Mouse (Mus musculus) heart, embryonic 16.5 days (tissue): Measurements from ENCODE around the gene Swsap1. TPM values are rescaled to one million over a fixed set of nuclear protein-coding genes. Genes with fewer than 3 reads are reported as not detected.

Experiments
- ATAC-seq: fragments of 200-750 bp; cut with Nextera tagmentation; replicated peaks from 2 replicates; pipeline ENCODE4 v1.8.0; 2017; ENCODE audit warnings: moderate number of reproducible peaks; ENCODE audit not compliant: insufficient read depth, low FRiP score; ENCODE audit errors: extremely low read depth
- H3K27ac ChIP-seq: fragments of 300-500 bp; sonication (generic); 2 replicates; pipeline ENCODE4 v1.5.1; 2014; ENCODE audit warnings: mild to moderate bottlenecking, low read length, control low read depth, moderate library complexity
- H3K27me3 ChIP-seq: fragments of 300-500 bp; sonication (generic); 2 replicates; pipeline ENCODE4 v1.6.1; 2014; ENCODE audit warnings: low read length, mixed read lengths; ENCODE audit not compliant: control insufficient read depth, insufficient read depth
- H3K36me3 ChIP-seq: fragments of 300-500 bp; sonication (generic); 2 replicates; pipeline ENCODE4 v1.6.1; 2014; ENCODE audit not compliant: control insufficient read depth, insufficient read depth
- H3K4me1 ChIP-seq: fragments of 300-500 bp; sonication (generic); 2 replicates; pipeline ENCODE4 v1.6.1; 2014; ENCODE audit warnings: low read length, mixed read lengths; ENCODE audit not compliant: control insufficient read depth, insufficient read depth
- H3K4me2 ChIP-seq: fragments of 300-500 bp; sonication (generic); 2 replicates; pipeline ENCODE4 v1.6.1; 2014; ENCODE audit warnings: low read depth, mild to moderate bottlenecking, control low read depth, low read length
- H3K4me3 ChIP-seq: fragments of 300-500 bp; sonication (generic); 2 replicates; pipeline ENCODE4 v1.5.1; 2014; ENCODE audit warnings: mild to moderate bottlenecking, control low read depth, low read length
- H3K9ac ChIP-seq: fragments of 300-500 bp; sonication (generic); 2 replicates; pipeline ENCODE4 v1.6.1; 2014; ENCODE audit warnings: low read length, control low read depth
- H3K9me3 ChIP-seq: fragments of 300-500 bp; sonication (generic); replicated peaks from 2 replicates; pipeline ENCODE4 v1.6.1; 2016; ENCODE audit warnings: low read length; ENCODE audit not compliant: control insufficient read depth
- WGBS: fragments of 180-500 bp; shearing (Covaris S2); extraction: QIAGEN DNeasy Blood & Tissue Kit; methylation state at CpG from one replicate; pipeline ENCODE4 v1.1.7; 2014; 5-methylcytosine and 5-hydroxymethylcytosine counted together
- polyA plus RNA-seq: library from polyadenylated mRNA; unstranded; fragments of >200 nt; fragmentation: Nextera tagmentation; extraction: Ambion mirVana; gene quantifications from 2 replicates; pipeline ENCODE4 v1.2.1, GENCODE M21; 2015

Swsap1 gene
- polyA plus RNA-seq, 1 experiment from 2014 or later = 4.4 TPM

GRCm38 (mm10) chr9:21958372-21958771, 2.8 kb downstream of the Swsap1 start:
- H3K4me2 ChIP-seq = no peak overlapping the region
- peaks cover 24% of the 10 kb centered on the region for H3K27me3 ChIP-seq
- no peak for ATAC-seq
- H3K27ac ChIP-seq = no peak overlapping the region
- H3K9ac ChIP-seq = no peak overlapping the region
- no peaks in the 10 kb centered on the region for H3K9me3 ChIP-seq
- 70% methylated on average over 5 of the region's 5 CpGs for WGBS
- H3K4me3 ChIP-seq = no peak overlapping the region
- H3K36me3 ChIP-seq = no peaks in the 10 kb centered on the region
- peaks cover 28% of the 10 kb centered on the region for H3K4me1 ChIP-seq

GRCm38 (mm10) chr9:21959244-21959643, 3.7 kb downstream of the Swsap1 start:
- Histone ChIP-seq H3K36me3 (no peaks in the 10 kb centered on the region), H3K4me1 (peaks cover 33% of the 10 kb centered on the region), H3K9ac (no peak overlapping the region), H3K27ac (no peak overlapping the region), H3K4me2 (no peak overlapping the region), H3K9me3 (no peaks in the 10 kb centered on the region), H3K27me3 (peaks cover 24% of the 10 kb centered on the region), H3K4me3 (no peak overlapping the region)
- ATAC-seq = no peak
- 85% methylated on average over 7 of the region's 7 CpGs for WGBS

GRCm38 (mm10) chr9:21960135-21960534, 4.6 kb downstream of the Swsap1 start:
- Histone ChIP-seq H3K36me3 (no peaks in the 10 kb centered on the region), H3K9ac (no peak overlapping the region), H3K4me1 (peaks cover 33% of the 10 kb centered on the region), H3K27me3 (peaks cover 24% of the 10 kb centered on the region), H3K4me2 (no peak overlapping the region), H3K4me3 (no peak overlapping the region), H3K9me3 (no peaks in the 10 kb centered on the region), H3K27ac (no peak overlapping the region)
- 57% methylated on average over 9 of the region's 9 CpGs for WGBS
- no peak for ATAC-seq

DNA sequence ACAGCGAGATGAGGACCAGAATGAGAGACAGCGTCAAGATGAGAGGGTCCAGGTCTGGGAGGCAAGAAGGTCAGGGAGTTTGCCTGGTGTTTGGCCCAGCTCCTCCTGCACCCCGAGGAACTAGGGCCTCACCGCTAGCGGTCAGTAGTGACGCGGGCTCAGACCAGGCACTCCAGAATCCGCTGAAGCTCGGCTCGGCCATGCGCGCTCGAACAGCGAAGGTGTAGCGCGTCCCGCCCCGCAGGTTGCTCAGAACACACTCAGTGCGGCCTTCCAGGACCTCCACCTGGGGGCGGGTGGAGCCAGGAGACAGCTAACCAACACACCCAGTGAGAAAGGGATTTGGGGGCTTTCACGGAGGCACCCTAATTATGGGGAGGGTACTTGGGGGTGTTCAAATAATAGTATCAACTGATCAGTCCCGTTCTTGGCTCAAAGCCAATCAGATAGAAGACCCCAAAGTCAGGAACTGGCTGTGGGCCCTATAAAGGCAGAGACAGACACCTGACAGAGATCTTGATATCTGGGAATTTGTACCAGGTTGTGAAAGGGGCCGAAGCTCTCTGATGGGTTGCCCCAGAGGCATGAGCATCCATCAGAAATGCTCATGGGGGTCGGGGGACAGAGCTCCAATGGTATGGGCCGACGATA, 5.1 kb downstream of the Swsap1 start:
- no peaks in the 10 kb centered on the region for H3K36me3 ChIP-seq
- ATAC-seq = no peak
- H3K27me3 ChIP-seq = peaks cover 24% of the 10 kb centered on the region
- 24% methylated on average over 26 of the region's 26 CpGs for WGBS
- no peak overlapping the region for H3K27ac ChIP-seq
- peaks cover 33% of the 10 kb centered on the region for H3K4me1 ChIP-seq
- no peak overlapping the region for H3K4me2 ChIP-seq
- H3K9ac ChIP-seq = no peak overlapping the region
- H3K9me3 ChIP-seq = no peaks in the 10 kb centered on the region
- H3K4me3 ChIP-seq = no peak overlapping the region

DNA sequence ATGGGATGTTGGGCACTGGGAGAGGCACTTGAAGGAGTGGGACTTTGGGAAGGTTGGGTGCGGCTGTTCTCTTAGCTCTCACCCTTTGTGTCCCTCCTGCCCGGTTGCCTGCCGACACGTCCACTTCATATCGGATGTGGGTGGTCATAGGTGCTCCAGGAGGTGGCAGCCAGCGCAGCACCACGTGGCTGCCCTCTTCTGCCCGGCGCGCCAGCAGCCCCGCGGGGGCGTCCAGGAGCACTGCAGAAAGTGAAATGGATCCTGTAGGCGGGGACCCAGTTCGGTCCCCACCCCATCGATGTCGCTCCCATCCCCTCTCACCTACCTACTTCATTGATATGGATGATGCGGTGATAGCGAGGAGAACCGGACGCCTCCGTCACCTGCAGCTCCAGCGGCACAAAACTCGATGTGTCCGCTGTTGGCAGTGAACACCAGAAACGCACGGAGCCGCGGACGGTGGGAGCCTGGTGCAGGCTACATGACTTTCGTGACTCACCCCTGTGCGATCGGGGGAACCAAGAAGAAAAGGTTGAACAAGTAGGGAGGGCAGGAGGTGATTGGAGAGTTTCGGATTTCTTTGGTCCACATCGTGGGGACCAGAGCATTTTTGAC, 5.9 kb downstream of the Swsap1 start:
- Histone ChIP-seq H3K9me3 (no peaks in the 10 kb centered on the region), H3K27me3 (peaks cover 24% of the 10 kb centered on the region), H3K9ac (peak overlapping the region; percentile 55), H3K4me1 (peaks cover 30% of the 10 kb centered on the region), H3K4me3 (peak overlapping the region; percentile 51), H3K4me2 (peak overlapping the region; percentile 77), H3K27ac (no peak overlapping the region), H3K36me3 (no peaks in the 10 kb centered on the region)
- ATAC-seq = no peak
- 1% methylated on average over 34 of the region's 35 CpGs for WGBS

DNA sequence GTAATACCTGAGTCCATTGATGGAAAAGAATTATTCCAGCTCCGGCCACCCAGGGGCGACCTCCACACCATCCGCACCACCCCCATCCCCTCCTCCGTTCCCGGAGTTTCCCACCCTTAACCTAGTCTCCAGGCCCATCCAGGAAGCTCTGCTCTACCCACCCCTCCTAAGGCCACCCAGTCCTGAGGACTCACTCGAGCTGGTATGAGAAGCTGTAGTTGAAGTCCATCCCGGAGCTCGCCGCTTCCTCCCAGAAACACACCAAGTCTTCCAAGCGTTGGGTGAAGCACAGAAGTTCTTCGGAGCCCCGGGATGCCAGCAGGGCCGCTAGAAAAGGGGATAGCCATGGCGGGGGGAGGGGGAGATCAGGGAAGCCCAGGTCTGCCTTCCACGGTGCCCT, 6.5 kb downstream of the Swsap1 start:
- ATAC-seq = peak; percentile 21
- H3K27ac ChIP-seq = no peak overlapping the region
- peak overlapping the region; percentile 51 for H3K4me3 ChIP-seq
- peaks cover 24% of the 10 kb centered on the region for H3K27me3 ChIP-seq
- peaks cover 29% of the 10 kb centered on the region for H3K4me1 ChIP-seq
- H3K4me2 ChIP-seq = peak overlapping the region; percentile 77
- no peaks in the 10 kb centered on the region for H3K9me3 ChIP-seq
- no peaks in the 10 kb centered on the region for H3K36me3 ChIP-seq
- H3K9ac ChIP-seq = peak overlapping the region; percentile 55
- WGBS = 2% methylated on average over 15 of the region's 15 CpGs

GRCm38 (mm10) chr9:21962416-21963059, 7.0 kb downstream of the Swsap1 start:
- Histone ChIP-seq H3K27me3 (peaks cover 24% of the 10 kb centered on the region), H3K9me3 (no peaks in the 10 kb centered on the region), H3K36me3 (no peaks in the 10 kb centered on the region), H3K4me1 (peaks cover 29% of the 10 kb centered on the region), H3K4me3 (peak overlapping the region; percentile 51), H3K27ac (no peak overlapping the region), H3K4me2 (peak overlapping the region; percentile 77), H3K9ac (peak overlapping the region; percentile 55)
- WGBS = 3% methylated on average over 34 of the region's 34 CpGs
- ATAC-seq = peak; percentile 74

DNA sequence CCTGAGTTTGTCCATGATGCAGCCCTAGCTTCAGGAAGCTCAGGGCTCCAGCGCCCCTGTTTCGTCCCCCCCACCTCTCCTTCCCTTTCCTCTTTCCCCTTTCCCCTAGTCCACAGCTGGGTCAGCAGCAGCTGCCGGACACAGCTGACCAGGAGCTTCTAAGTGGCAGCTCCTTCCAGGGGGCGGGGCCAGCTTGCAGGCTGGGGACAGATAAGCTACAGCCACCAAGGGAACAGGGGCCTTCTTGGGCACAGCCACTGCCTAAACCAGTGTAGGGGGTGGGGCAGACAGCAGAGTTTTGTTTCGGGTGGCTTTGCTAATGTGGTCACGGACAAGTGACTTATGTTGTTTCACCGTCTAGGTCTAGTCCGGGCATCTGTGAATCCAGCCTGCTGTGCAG, 7.9 kb downstream of the Swsap1 start, which contains the start of gene Epor:
Gene Epor (minus strand): TSS at position 90 of the 400 bp plus-strand sequence.
- 9% methylated on average over 8 of the region's 8 CpGs for WGBS

DNA sequence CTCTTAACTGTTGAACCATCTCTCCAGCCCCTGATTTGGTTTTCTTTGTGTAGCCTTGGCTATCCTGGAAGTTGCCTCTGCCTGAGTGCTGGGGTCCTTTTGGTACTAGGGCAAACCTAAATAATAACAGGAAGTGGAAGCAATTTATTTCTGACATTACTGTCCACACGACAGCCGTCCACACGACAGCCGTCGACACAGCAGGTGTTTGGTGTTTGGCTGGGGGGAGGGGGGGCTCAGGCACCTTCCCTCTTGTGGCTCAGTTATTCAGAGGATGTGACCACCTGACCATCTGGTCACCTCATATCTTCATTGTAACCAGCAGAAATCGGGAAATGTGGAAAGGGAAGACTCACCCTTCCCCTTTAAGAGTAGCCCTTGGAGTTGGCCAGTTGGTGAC, 13.3 kb downstream of the Swsap1 start:
- no peaks in the 10 kb centered on the region; the same call in 1 of the 2 replicates for H3K4me1 ChIP-seq
- H3K4me3 ChIP-seq = no peak overlapping the region
- WGBS = 59% methylated on average over 6 of the region's 6 CpGs
- no peak overlapping the region for H3K27ac ChIP-seq
- H3K36me3 ChIP-seq = no peaks in the 10 kb centered on the region
- H3K4me2 ChIP-seq = no peak overlapping the region
- H3K9me3 ChIP-seq = no peaks in the 10 kb centered on the region
- no peak overlapping the region for H3K9ac ChIP-seq
- H3K27me3 ChIP-seq = no peaks in the 10 kb centered on the region
- no peak for ATAC-seq

More for the DNA sequence above, 7.9 kb downstream of the Swsap1 start, which contains the start of gene Epor:
- H3K9ac ChIP-seq = peak within 1 kb of the TSS; percentile 55
- peak within 1 kb of the TSS; percentile 77 for H3K4me2 ChIP-seq
- ATAC-seq = peak; percentile 61; the same call in 1 of the 2 replicates
- H3K36me3 ChIP-seq = no peaks in the 10 kb centered on the region
- H3K4me1 ChIP-seq = peaks cover 29% of the 10 kb centered on the region
- H3K4me3 ChIP-seq = peak within 1 kb of the TSS; percentile 51
- peaks cover 24% of the 10 kb centered on the region for H3K27me3 ChIP-seq
- H3K27ac ChIP-seq = no peak within 1 kb of the TSS
- H3K9me3 ChIP-seq = no peaks in the 10 kb centered on the region
